Mouse (Mus musculus): ENCODE results near the gene Trim41. TPM values are rescaled to one million over a fixed set of nuclear protein-coding genes. Genes with fewer than 3 reads are reported as not detected.

The Trim41 gene
- polyA plus RNA-seq, 1 experiment from 2014 or later = 5.1 TPM

DNA sequence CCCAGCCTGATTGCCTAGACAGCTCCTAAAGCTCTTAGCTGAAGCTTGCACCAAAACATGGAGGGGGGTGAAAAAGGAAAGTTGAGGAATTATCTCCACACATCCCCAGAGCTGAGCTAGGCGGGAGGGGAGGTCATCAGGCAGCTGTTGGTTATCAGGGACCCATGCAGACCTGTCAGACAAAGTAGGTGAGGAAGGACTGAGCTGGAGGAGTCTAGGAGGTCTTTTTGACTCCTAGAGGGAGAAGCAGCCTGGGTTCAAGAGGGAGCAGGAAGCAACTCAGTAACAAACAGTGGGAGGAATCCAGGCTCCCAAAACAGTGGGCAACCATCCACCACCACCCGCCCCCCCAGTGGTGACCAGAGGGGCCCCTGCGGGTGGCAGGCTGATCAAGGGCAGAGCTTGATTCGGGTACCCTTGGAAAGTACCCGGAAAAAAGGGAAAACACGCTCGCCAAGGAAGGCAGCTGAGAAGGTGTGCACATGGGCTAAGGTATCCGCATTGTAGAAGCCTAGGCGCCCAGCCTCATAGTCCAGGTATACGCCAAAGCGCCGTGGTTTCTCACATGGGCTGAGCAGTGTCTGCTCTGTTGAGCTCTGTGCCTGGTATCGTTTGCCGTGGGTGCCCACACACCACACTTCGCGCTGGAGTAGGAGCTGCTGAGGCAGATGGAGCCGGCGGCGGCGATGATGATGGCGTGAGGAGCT lies 10.1 kb downstream of the Trim41 start:
- Histone ChIP-seq H3K9me3 (no peaks in the 10 kb centered on the region), H3K27me3 (ENCODE audit: insufficient read depth, poor library complexity, severe bottlenecking) (no peaks in the 10 kb centered on the region), H3K36me3 (peaks cover 100% of the 10 kb centered on the region), H3K4me3 (no peak overlapping the region), H3K4me1 (replicated peaks) (peaks cover 8% of the 10 kb centered on the region), H3K27ac (no peak overlapping the region)
- DNase-seq (ENCODE audit: low spot score) = peak; percentile 22
- WGBS = 65% methylated on average over 21 of the region's 21 CpGs

DNA sequence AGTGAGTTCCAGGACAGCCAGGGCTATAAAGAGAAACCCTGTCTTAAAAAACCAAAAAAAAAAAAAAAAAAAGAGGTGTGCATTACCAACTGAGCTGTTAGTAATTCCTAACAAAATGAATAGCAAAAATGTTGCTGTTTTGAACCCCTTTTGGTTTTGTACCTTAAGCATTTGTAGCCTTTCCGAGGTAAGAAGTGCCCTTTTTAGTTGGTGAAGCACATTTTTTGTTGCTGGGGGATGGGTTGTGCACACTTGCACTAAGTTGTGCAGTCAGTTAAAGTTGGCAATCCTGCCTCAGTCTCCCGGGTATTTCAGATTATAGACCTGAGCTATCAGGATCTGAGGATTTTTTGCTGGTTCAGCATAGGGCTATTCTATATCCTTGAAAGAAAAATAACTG lies 12.2 kb downstream of the Trim41 start:
- Histone ChIP-seq H3K36me3 (peaks cover 89% of the 10 kb centered on the region), H3K4me1 (replicated peaks) (peaks cover 18% of the 10 kb centered on the region), H3K9me3 (no peaks in the 10 kb centered on the region), H3K4me3 (no peak overlapping the region), H3K27me3 (ENCODE audit: insufficient read depth, poor library complexity, severe bottlenecking) (no peaks in the 10 kb centered on the region), H3K27ac (no peak overlapping the region)
- WGBS = 88% methylated on average over 2 of the region's 2 CpGs
- DNase-seq (ENCODE audit: low spot score) = no peak

DNA sequence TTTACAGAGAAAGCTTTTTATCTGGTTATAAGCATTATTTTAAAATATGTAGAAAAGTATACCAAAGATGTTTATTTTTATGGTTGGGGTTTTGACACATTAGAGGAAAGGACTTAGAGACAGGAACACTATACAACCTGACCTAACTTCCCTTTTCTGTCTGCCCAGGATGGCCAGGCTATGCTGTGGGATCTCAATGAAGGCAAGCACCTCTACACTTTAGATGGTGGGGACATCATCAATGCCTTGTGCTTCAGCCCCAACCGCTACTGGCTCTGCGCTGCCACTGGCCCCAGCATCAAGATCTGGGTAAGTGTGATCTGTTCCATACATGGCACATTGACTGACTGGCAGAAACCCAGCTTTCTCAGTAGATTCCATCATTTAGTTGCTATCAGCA lies 13.2 kb downstream of the Trim41 start:
- Histone ChIP-seq H3K9me3 (no peaks in the 10 kb centered on the region), H3K27me3 (ENCODE audit: insufficient read depth, poor library complexity, severe bottlenecking) (no peaks in the 10 kb centered on the region), H3K4me3 (no peak overlapping the region), H3K36me3 (peaks cover 80% of the 10 kb centered on the region), H3K4me1 (replicated peaks) (peaks cover 20% of the 10 kb centered on the region), H3K27ac (no peak overlapping the region)
- 97% methylated on average over 2 of the region's 2 CpGs for WGBS
- DNase-seq (ENCODE audit: low spot score) = no peak

DNA sequence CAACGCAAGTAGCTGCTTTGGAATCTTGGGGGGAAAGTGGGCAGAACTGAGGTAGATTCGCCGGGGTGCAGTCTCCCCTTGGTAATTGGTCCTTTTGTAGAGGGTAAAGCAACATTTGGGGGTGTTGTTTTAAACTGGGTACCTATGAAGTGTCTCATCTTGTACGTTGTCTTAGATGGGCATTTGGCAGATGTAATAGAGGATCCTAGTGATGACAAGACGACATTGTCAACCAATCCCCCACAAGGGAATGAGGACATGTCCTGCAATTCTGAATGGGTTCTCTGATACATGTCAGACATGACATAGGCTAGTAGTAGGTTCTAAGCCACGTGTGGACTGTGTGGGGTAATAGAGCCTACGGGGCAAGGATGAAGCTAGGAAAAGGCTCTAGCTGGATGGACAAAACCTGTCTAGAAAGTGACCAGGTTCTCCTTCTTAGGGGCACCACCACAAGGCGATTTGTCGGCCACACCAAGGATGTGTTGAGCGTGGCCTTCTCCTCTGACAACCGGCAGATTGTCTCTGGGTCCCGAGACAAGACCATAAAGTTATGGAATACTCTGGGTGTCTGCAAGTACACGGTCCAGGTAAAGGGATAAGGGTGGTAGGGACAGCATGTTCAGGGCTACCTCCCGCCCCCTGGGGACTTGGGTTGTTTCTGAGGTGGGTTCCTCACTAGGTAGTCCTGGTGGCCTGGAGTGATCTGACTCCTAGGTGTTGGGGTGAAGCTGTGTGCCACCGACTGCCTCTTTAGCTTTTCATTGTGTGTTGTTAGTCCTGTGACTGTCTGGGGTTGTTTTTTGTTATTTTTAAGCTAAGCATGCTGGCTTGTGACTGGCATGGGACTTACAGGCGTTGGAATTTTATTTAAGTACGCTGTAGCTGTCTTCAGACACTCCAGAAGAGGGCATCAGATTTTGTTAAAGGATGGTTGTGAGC lies 15.1 kb downstream of the Trim41 start:
- DNase-seq (ENCODE audit: low spot score) = no peak
- Histone ChIP-seq H3K27ac (peak overlapping the region; percentile 95), H3K36me3 (peaks cover 61% of the 10 kb centered on the region), H3K4me3 (peak overlapping the region; percentile 89), H3K27me3 (ENCODE audit: insufficient read depth, poor library complexity, severe bottlenecking) (no peaks in the 10 kb centered on the region), H3K9me3 (no peaks in the 10 kb centered on the region), H3K4me1 (replicated peaks) (peaks cover 34% of the 10 kb centered on the region)
- 82% methylated on average over 17 of the region's 17 CpGs for WGBS

GRCm38 (mm10) chr11:48799921-48800701 lies 17.0 kb downstream of the Trim41 start, which contains the start of gene Rack1:
TSS of gene Rack1 (plus strand) at chr11:48800332.
- Histone ChIP-seq H3K27ac (peak within 1 kb of the TSS; percentile 95), H3K27me3 (ENCODE audit: insufficient read depth, poor library complexity, severe bottlenecking) (no peaks in the 10 kb centered on the region), H3K36me3 (peaks cover 41% of the 10 kb centered on the region), H3K9me3 (no peaks in the 10 kb centered on the region), H3K4me1 (replicated peaks) (peaks cover 34% of the 10 kb centered on the region), H3K4me3 (peak within 1 kb of the TSS; percentile 89)
- peak; percentile 94 for DNase-seq (ENCODE audit: low spot score)
- under 1% methylated on average over 47 of the region's 47 CpGs for WGBS

GRCm38 (mm10) chr11:48798984-48799920 lies 17.9 kb downstream of the Trim41 start:
- DNase-seq (ENCODE audit: low spot score) = no peak

GRCm38 (mm10) chr11:48798308-48798707 lies 18.8 kb downstream of the Trim41 start:
- peak overlapping the region; percentile 16; the same call in 1 of the 2 replicates for H3K27ac ChIP-seq
- peaks cover 23% of the 10 kb centered on the region for H3K36me3 ChIP-seq
- peak overlapping the region; percentile 89 for H3K4me3 ChIP-seq
- H3K27me3 ChIP-seq (ENCODE audit: insufficient read depth, poor library complexity, severe bottlenecking) = no peaks in the 10 kb centered on the region
- DNase-seq (ENCODE audit: low spot score) = no peak
- 83% methylated on average over 7 of the region's 7 CpGs for WGBS
- no peaks in the 10 kb centered on the region for H3K9me3 ChIP-seq
- peaks cover 34% of the 10 kb centered on the region for H3K4me1 ChIP-seq (replicated peaks)

More at GRCm38 (mm10) chr11:48798984-48799920, 17.9 kb downstream of the Trim41 start:
- 10% methylated on average over 18 of the region's 18 CpGs for WGBS
- Histone ChIP-seq H3K36me3 (peaks cover 33% of the 10 kb centered on the region), H3K4me3 (peak overlapping the region; percentile 89), H3K4me1 (replicated peaks) (peaks cover 34% of the 10 kb centered on the region), H3K27me3 (ENCODE audit: insufficient read depth, poor library complexity, severe bottlenecking) (no peaks in the 10 kb centered on the region), H3K27ac (peak overlapping the region; percentile 95), H3K9me3 (no peaks in the 10 kb centered on the region)

DNA sequence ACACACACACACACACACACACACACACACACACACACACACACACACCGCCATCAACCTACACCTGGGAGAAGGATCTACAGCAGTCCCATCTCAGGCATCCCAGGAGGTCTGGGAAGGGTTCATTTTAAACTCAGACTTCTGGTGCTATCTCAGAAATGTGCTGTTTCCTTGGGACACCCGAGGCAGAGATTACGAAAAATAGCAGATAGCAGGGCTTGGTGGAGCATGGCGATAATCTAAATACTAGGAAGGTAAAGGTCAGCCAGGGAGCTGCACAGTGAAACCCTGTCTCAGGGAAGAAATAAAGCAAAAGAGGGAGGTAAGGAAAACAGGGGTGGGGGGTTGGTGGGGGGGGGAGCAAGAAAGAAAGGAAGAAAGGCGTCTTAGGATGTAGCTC lies 19.9 kb downstream of the Trim41 start:
- Histone ChIP-seq H3K9me3 (no peaks in the 10 kb centered on the region), H3K36me3 (peaks cover 13% of the 10 kb centered on the region), H3K4me3 (no peak overlapping the region), H3K27ac (no peak overlapping the region), H3K4me1 (replicated peaks) (peaks cover 29% of the 10 kb centered on the region), H3K27me3 (ENCODE audit: insufficient read depth, poor library complexity, severe bottlenecking) (no peaks in the 10 kb centered on the region)
- 89% methylated on average over 5 of the region's 5 CpGs for WGBS
- no peak for DNase-seq (ENCODE audit: low spot score)

DNA sequence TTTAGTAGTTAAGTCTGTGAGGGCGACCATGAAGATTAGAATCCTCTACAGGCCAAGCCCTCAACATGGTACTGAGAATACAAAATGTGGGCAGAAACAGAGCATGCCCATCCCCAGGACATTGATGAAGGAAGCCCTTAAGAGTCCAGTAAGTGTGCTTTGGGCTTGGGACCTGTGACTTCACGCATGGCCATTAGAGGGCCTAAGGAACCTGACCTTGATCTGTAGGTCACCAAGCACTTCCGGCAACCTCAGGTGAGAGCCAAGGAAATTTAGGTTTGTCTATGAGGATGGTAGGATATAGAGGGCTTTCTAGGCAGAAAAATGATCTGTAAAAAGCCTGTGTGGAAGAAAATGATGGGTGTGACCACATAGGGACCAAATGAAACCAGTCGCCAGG lies 20.9 kb downstream of the Trim41 start:
- DNase-seq (ENCODE audit: low spot score) = no peak
- peaks cover 3% of the 10 kb centered on the region for H3K36me3 ChIP-seq
- H3K9me3 ChIP-seq = no peaks in the 10 kb centered on the region
- H3K4me1 ChIP-seq (replicated peaks) = peaks cover 19% of the 10 kb centered on the region
- H3K27ac ChIP-seq = no peak overlapping the region
- WGBS = 75% methylated on average over 4 of the region's 4 CpGs
- no peaks in the 10 kb centered on the region for H3K27me3 ChIP-seq (ENCODE audit: insufficient read depth, poor library complexity, severe bottlenecking)
- H3K4me3 ChIP-seq = no peak overlapping the region

DNA sequence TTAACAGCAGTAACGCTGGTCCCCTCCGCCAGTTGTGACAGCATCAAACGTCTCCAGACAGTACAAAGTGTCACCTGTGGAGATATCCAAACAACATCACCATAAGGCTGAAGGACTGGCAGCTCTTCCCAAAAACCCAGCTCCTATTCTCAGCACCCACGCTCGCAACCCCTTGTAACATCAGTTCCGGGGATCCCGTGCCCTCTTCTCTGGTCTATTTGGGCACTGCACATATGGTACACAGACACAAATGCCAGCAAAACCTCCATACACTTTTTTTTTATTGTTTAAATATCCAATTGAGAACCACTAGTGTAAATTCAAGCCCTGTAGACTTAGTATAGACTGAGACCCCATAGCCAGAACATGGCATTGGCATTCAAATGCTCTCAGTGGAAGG lies 21.9 kb downstream of the Trim41 start:
- H3K4me3 ChIP-seq = no peak overlapping the region
- WGBS = 84% methylated on average over 7 of the region's 7 CpGs

GRCm38 (mm10) chr11:48793184-48793583 lies 24.0 kb downstream of the Trim41 start:
- Histone ChIP-seq H3K27me3 (ENCODE audit: insufficient read depth, poor library complexity, severe bottlenecking) (no peaks in the 10 kb centered on the region; the same call in 1 of the 2 replicates), H3K4me3 (no peak overlapping the region), H3K27ac (no peak overlapping the region), H3K4me1 (replicated peaks) (peaks cover 12% of the 10 kb centered on the region), H3K36me3 (no peaks in the 10 kb centered on the region), H3K9me3 (no peaks in the 10 kb centered on the region)
- over 99% methylated on average over 3 of the region's 3 CpGs for WGBS
- DNase-seq (ENCODE audit: low spot score) = no peak

More for the DNA sequence above, 21.9 kb downstream of the Trim41 start:
- DNase-seq (ENCODE audit: low spot score) = no peak
- H3K27me3 ChIP-seq (ENCODE audit: insufficient read depth, poor library complexity, severe bottlenecking) = no peaks in the 10 kb centered on the region; the same call in 1 of the 2 replicates
- H3K9me3 ChIP-seq = no peaks in the 10 kb centered on the region
- no peaks in the 10 kb centered on the region for H3K36me3 ChIP-seq
- no peak overlapping the region for H3K27ac ChIP-seq
- peaks cover 19% of the 10 kb centered on the region for H3K4me1 ChIP-seq (replicated peaks)

Measured in hindbrain, embryonic 10.5 days (tissue).